Mouse (Mus musculus) ES-E14 (cell line): ENCODE data around the gene Car10.

Experiments
- CHD2 ChIP-seq: IDR thresholded peaks from 2 replicates; pipeline ENCODE4 v1.6.1; 2014; ENCODE audit warnings: mild to moderate bottlenecking, low read depth, low read length, inconsistent platforms
- HCFC1 ChIP-seq: IDR thresholded peaks from 2 replicates; pipeline ENCODE4 v1.6.1; 2012; ENCODE audit warnings: low read length, inconsistent platforms, borderline replicate concordance; ENCODE audit not compliant: insufficient read depth
- MAFK ChIP-seq: IDR thresholded peaks from 2 replicates; pipeline ENCODE4 v1.6.1; 2014; ENCODE audit warnings: mild to moderate bottlenecking, low read depth, low read length, inconsistent platforms; ENCODE audit not compliant: insufficient read depth
- ZC3H11A ChIP-seq: IDR thresholded peaks from 2 replicates; pipeline ENCODE4 v1.6.1; 2012; ENCODE audit warnings: low read depth, mild to moderate bottlenecking, inconsistent platforms, low read length, borderline replicate concordance

- TF ChIP-seq HCFC1 (no peak), CHD2 (no peak), ZC3H11A (no peak), MAFK (no peak)
Observed at GRCm38 (mm10) chr11:93120766-93121415, 23.1 kb downstream of the Car10 start.
